Mouse (Mus musculus) hematopoietic stem cell, adult 5-6 weeks (primary cell): ENCODE results near the gene Dlg1. TPM values are rescaled to one million over a fixed set of nuclear protein-coding genes. Genes with fewer than 3 reads are reported as not detected.
A peak's percentile ranks its signal among the peaks of the same experiment; 100 is the strongest.

Experiments
- ATAC-seq, 2 experiments: fragments of 125-278 bp in 1 of 2; replicated peaks in 1 of 2; 2 replicates each; pipeline ENCODE4 v1.8.0; 2016 to 2017; ENCODE audit warnings: inconsistent platforms in 2 of 2, mild to moderate bottlenecking in 2 of 2, moderate number of reproducible peaks in 2 of 2, low read depth in 1 of 2, moderate TSS enrichment in 1 of 2; ENCODE audit not compliant: low FRiP score in 2 of 2, poor library complexity in 2 of 2, severe bottlenecking in 2 of 2, insufficient read depth in 1 of 2, low TSS enrichment in 1 of 2
- total RNA-seq: library from RNA; stranded (forward); fragments of 172-1452, 232-1000 nt; gene quantifications from 2 replicates; pipeline ENCODE4 v1.2.3, GENCODE M21; 2017

The Dlg1 gene
- total RNA-seq, 1 experiment from 2014 or later: 88.4 TPM

DNA sequence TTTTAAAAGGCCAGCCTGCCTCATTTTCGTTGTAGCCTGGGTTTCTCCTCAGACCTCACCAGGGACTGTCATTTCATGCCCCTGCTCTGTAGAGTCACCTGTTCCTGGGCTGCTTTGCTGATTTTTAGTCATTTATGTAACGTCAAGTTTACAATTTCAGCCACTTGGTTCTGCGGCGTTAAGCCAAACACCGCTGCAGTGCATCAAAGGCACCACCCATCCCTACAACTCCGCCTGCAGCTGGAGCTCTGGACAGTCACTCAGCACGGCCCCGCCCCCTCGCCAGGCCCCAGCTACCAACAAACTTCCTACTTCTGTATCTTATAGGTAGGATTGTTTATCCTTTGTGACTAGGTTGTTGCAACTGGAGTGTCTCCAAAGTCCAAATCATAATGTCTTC lies 243.7 kb downstream of the Dlg1 start:
- peak; percentile 65 to 85; a peak in 3 of 4 replicates for ATAC-seq

DNA sequence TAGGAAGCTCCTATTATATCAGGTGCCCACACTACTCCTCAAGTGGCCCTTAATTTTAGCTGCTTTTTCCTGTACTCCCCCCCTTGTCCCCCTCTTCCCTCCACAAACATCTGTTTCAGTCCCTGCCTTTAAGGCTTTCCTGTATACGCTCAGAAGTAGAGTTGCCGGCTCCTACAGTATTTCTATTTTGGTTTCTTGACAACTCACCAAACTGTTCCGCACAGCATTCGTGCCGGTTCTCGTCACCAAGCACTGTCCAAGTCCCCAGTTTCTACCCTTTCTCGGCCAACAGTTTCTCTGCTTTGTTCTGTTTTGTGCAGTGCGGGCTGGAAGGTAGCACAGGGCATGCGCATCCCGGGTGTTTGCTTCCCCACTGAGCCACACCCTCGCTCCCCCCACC lies 245.7 kb downstream of the Dlg1 start:
- no peak for ATAC-seq

DNA sequence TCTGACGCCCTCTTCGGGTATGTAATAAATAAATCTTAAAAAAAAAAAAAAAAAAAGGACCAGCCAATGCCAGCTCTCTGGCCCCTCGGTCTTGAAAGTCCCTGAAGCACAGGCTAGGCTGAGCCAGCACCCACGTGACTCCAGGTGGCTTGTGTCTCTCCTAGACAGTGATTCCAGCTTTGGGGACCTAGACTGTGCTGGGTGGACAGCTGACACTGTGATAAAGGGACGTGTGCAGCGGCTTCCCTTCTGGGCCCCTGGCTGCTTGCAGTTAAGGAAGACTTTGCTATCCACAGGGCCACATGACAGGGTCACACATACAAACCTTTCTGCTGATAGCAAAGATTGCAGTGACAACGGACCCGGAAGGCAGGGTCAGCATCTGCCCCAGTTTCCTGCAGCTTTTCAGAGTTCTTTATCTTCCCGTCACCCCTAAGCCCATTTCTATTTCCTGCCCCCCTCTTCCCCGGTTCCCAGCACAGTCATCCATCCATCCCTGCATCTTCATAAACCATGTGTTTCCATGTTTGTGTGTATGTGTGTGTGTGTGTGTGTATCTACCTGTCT lies 247.1 kb downstream of the Dlg1 start:
- no peak for ATAC-seq

DNA sequence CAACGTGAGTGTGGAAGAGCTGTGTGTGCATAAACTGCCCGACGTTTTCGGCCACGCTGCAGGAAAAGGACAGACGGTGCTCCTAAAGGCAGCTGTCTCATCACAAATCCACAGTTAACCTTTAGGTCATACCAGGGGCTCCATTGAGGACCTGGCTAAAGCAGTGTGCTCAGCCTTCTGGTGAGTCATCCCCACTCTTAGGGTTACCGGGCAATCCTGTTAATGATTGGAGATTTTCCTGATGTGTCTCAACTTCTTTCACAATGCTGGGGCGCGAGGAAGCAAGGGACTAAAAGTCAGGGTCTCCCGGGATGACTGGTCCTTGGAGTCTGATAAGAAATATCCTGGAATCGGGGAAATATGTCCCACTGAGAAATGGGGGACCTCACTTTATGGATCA lies 254.5 kb downstream of the Dlg1 start:
- ATAC-seq: no peak

DNA sequence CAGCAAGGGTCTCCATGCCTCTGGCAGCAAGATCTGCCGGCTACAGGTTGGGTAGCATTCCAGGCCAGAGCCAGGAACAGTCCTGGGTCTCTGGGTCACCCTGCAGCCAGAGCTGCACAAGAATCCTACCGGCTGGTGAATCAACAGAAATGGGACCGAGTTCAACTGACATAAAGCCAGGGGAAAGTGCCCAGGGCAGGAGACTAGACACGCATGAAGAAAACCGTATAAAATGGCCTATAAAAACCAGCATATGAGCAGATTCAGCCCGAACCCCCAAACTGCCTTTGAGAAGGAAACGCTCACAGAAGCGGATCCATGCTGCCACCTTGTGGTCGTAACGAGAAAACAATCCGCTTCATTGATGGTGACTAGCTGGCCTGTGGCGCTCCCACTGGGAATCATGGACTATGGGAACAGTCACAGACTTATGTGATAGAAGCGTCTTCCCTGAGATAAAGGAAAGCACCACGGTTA lies 255.0 kb downstream of the Dlg1 start:
- peak; percentile 82 to 89 for ATAC-seq

DNA sequence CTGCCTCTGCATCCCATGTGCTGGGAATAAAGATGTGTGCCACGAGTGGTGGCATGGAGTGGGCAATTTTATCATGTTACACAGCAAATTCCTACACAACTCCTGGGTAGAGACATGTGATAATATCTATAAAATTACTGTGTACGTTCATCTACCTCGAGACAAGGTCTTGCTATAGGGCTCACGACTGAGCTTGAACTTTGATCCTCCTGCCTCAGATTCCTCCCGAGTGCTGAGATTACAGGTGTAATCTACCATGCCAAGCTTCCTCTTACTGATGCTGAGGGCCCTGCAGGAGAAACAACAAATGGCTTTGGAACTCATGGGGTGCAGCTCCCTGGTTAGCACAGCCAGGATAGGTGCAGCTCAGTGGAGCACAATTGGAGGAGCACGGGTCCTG lies 261.1 kb downstream of the Dlg1 start:
- no peak for ATAC-seq

Other genes with a start within 250 kb of the Dlg1 start
- 3.1 and 4.9 TPM in 2 replicates for gene Bdh1, start 241.2 kb upstream of the Dlg1 start, total RNA-seq
- not detected in 2 replicates for gene Meltf, start 215.4 kb downstream of the Dlg1 start, total RNA-seq